Mouse (Mus musculus) liver, postnatal 0 days (tissue): ENCODE results near the gene Tnp1.

Experiments used
- CTCF ChIP-seq: sonication (generic); IDR thresholded peaks from 2 replicates; pipeline ENCODE4 v1.5.1; 2016; ENCODE audit warnings: antibody characterized with exemption, low read depth
- EP300 ChIP-seq: IDR thresholded peaks from 2 replicates; pipeline ENCODE4 v1.6.1; 2016; ENCODE audit warnings: antibody characterized with exemption, low read depth, mild to moderate bottlenecking

- no peak for TF ChIP-seq CTCF
- no peak for TF ChIP-seq EP300
Measured at GRCm38 (mm10) chr1:72969113-72969812, 46.4 kb downstream of the Tnp1 start.
